Mouse (Mus musculus) forebrain, postnatal 0 days (tissue): ENCODE measurements at regions not wholly inside any gene's neighbourhood (a gene's known extent, or its start where the extent isn't known, plus 50 kb on each side); places are given as distances from the start of the nearest gene placed in this dataset.
A peak's percentile ranks its signal among the peaks of the same experiment; 100 is the strongest.

Experiments
- ATAC-seq: fragments of 200-750 bp; cut with Nextera tagmentation; 2 replicates; pipeline ENCODE4 v1.8.0; 2017; ENCODE audit warnings: mild to moderate bottlenecking, moderate library complexity
- DNase-seq: peaks from one replicate; pipeline ENCODE4 v3.0.0-alpha.2; 2015
- H3K27ac ChIP-seq: fragments of 300-500 bp; sonication (generic); 2 replicates; pipeline ENCODE4 v1.5.1; 2014; ENCODE audit warnings: low read depth, mild to moderate bottlenecking, antibody characterized with exemption, low read length, moderate library complexity, mixed read lengths
- H3K27me3 ChIP-seq: fragments of 300-500 bp; sonication (generic); 2 replicates; pipeline ENCODE4 v1.6.1; 2014; ENCODE audit warnings: mild to moderate bottlenecking, low read length, mixed read lengths; ENCODE audit not compliant: insufficient read depth
- H3K36me3 ChIP-seq: fragments of 300-500 bp; sonication (generic); 2 replicates; pipeline ENCODE4 v1.6.1; 2014; ENCODE audit warnings: mild to moderate bottlenecking, moderate library complexity; ENCODE audit not compliant: insufficient read depth
- H3K4me1 ChIP-seq: fragments of 300-500 bp; sonication (generic); 2 replicates; pipeline ENCODE4 v1.6.1; 2014; ENCODE audit warnings: antibody characterized with exemption; ENCODE audit not compliant: insufficient read depth
- H3K4me2 ChIP-seq: fragments of 300-500 bp; sonication (generic); 2 replicates; pipeline ENCODE4 v1.6.1; 2014; ENCODE audit warnings: low read depth, mild to moderate bottlenecking, moderate library complexity
- H3K4me3 ChIP-seq: fragments of 300-500 bp; sonication (generic); 2 replicates; pipeline ENCODE4 v1.5.1; 2014; ENCODE audit warnings: low read depth, low read length, mixed read lengths
- H3K9ac ChIP-seq: fragments of 300-500 bp; sonication (generic); 2 replicates; pipeline ENCODE4 v1.6.1; 2014; ENCODE audit warnings: mild to moderate bottlenecking
- H3K9me3 ChIP-seq: fragments of 300-500 bp; sonication (generic); 2 replicates; pipeline ENCODE4 v1.6.1; 2016; ENCODE audit warnings: low read length
- CTCF ChIP-seq: sonication (generic); IDR thresholded peaks from 2 replicates; pipeline ENCODE4 v1.5.1; 2016; ENCODE audit warnings: antibody characterized with exemption, control low read depth, low read depth
- WGBS: fragments of 180-500 bp; shearing (Covaris S2); extraction: QIAGEN DNeasy Blood & Tissue Kit; methylation state at CpG from one replicate; pipeline ENCODE4 v1.1.7; 2014; 5-methylcytosine and 5-hydroxymethylcytosine counted together

DNA sequence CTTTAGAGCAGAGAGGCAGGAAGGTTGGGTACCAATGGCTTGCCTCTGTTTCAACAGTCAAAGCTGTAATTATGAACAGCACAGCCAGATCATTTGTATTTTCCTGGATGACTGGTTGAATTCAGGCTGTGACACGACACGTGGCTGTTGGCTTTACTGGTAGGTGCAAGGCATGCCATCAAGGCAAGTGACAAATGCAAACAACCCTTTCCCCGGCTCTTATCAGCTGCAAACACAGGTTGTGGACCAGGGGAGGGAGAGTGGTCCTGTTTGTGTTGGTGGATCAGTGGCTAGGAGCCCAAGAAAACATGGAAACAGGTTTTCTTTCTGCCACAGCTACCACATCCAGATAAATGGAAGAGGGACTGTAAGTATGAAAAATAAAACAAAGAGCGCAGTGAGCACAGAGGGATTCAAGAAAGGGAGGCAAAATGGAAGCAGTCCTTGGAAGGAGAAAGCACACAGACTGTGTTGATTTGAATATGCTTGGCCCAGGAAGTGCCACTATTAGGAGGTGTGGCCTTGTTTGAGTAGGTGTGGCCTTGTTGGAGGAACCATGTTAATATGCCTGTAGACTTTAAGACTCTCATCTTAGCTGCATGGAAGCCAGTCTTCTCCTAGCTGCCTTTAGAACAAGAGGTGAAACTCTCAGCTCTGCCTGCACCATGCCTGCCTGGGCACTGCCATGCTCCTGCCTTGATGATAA, 396.8 kb downstream of the Nedd1 start:
- Histone ChIP-seq H3K27me3 (no peaks in the 10 kb centered on the region), H3K4me1 (no peaks in the 10 kb centered on the region), H3K27ac (no peak overlapping the region), H3K9me3 (no peaks in the 10 kb centered on the region), H3K4me2 (no peak overlapping the region), H3K9ac (no peak overlapping the region), H3K4me3 (no peak overlapping the region), H3K36me3 (no peaks in the 10 kb centered on the region)
- no peak for TF ChIP-seq CTCF
- 58% methylated on average over 4 of the region's 4 CpGs for WGBS
- DNase-seq: no peak
- peak; percentile 38; the same call in 1 of the 2 replicates for ATAC-seq

DNA sequence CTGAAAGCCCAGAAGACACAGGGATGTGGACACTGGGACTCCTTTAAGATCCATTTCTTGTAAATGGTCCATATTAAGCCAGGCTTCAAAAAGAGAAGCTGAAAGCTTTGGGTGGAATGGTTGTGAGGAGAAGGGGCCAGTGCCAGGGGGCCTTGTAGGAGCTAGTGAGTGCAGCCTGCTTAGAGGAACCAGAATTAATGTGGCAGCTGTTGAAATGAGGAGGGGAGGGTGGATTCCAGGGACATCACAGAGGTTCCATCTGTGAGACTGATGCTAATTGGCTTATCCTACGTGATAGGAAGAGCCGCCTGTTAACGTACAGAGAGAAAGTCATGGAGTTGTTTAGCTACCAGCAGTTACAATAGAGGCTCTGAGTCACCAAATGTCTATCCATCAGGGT, 407.6 kb downstream of the Nedd1 start:
- Histone ChIP-seq H3K9me3 (no peaks in the 10 kb centered on the region), H3K27ac (no peak overlapping the region), H3K9ac (no peak overlapping the region), H3K4me3 (no peak overlapping the region), H3K4me2 (no peak overlapping the region), H3K36me3 (no peaks in the 10 kb centered on the region), H3K4me1 (no peaks in the 10 kb centered on the region), H3K27me3 (no peaks in the 10 kb centered on the region)
- no peak for ATAC-seq
- 49% methylated on average over 3 of the region's 3 CpGs for WGBS
- no peak for DNase-seq
- TF ChIP-seq CTCF: no peak

DNA sequence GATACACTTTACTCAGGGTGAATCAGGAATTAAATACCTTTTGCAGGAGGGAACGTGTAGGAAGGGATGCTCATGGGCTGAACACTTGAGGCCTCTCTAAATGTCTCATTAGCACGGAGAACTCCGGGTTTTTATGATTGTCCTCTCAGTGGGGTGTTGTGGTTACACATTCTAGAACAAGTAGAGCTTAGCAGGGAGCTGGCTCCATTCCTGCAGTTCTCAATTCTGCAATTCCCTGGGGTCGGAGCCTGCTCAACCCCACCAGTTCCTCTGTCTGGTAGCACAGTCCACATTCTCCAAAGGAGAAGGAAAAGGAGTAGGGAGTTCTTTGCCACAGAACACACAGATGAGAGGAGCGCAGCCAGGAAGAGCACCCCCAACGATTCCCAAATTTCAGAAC, 409.9 kb downstream of the Nedd1 start:
- no peak for DNase-seq
- Histone ChIP-seq H3K9ac (no peak overlapping the region), H3K27me3 (no peaks in the 10 kb centered on the region), H3K36me3 (no peaks in the 10 kb centered on the region), H3K4me2 (no peak overlapping the region), H3K9me3 (no peaks in the 10 kb centered on the region), H3K4me3 (no peak overlapping the region), H3K4me1 (no peaks in the 10 kb centered on the region), H3K27ac (no peak overlapping the region)
- no peak for TF ChIP-seq CTCF
- 68% methylated on average over 6 of the region's 6 CpGs for WGBS
- ATAC-seq: no peak

DNA sequence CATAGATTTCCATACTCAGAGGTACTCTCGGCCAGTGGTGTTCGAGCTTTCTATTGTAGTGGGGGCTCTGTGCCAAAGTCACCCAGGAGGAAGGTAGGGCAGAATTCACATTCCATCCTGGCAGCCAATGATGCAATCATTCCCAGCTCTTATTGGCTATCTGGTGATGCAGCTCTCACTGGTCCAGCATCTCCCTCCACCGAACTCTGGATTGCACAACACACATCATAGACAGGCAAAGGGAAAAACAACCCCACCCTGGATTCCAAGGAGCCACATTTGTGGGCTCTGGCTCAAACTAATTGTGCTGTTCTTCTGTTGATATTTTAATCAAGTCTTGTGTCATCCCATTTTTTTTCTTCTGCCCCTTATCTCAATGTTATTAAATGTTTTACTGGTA, 413.6 kb downstream of the Nedd1 start:
- H3K9me3 ChIP-seq: no peaks in the 10 kb centered on the region
- 90% methylated on average over 3 of the region's 3 CpGs for WGBS
- TF ChIP-seq CTCF: no peak
- no peaks in the 10 kb centered on the region for H3K36me3 ChIP-seq
- no peaks in the 10 kb centered on the region for H3K27me3 ChIP-seq
- no peak overlapping the region for H3K27ac ChIP-seq
- H3K4me1 ChIP-seq: no peaks in the 10 kb centered on the region
- H3K4me3 ChIP-seq: no peak overlapping the region
- no peak overlapping the region for H3K9ac ChIP-seq
- DNase-seq: no peak
- no peak overlapping the region for H3K4me2 ChIP-seq
- ATAC-seq: no peak

DNA sequence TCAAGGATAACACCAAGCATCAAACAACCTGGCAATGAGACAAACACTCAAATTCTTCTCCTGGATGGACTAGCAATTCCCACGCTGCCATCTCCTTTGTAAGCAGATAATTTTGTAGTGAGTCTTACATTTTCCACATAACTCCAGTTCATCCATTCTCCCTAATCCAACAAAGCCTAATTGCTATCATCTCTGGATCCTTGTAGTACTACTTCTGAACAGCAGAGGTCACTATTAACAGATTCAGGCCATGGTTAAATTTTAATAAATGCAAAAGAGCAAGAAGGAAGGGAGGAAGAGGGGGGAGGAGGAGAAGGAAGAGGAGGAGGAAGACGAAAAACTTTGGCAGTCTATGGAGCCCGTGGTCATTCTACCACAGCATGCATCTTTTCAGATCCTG, 414.4 kb downstream of the Nedd1 start:
- Histone ChIP-seq H3K4me3 (no peak overlapping the region), H3K36me3 (no peaks in the 10 kb centered on the region), H3K27ac (no peak overlapping the region), H3K9ac (no peak overlapping the region), H3K9me3 (no peaks in the 10 kb centered on the region), H3K27me3 (no peaks in the 10 kb centered on the region), H3K4me2 (no peak overlapping the region), H3K4me1 (no peaks in the 10 kb centered on the region)
- DNase-seq (peak; percentile 69), ATAC-seq (no peak)
- WGBS: 20% methylated on average over 3 of the region's 3 CpGs
- peak; percentile 82 for TF ChIP-seq CTCF

DNA sequence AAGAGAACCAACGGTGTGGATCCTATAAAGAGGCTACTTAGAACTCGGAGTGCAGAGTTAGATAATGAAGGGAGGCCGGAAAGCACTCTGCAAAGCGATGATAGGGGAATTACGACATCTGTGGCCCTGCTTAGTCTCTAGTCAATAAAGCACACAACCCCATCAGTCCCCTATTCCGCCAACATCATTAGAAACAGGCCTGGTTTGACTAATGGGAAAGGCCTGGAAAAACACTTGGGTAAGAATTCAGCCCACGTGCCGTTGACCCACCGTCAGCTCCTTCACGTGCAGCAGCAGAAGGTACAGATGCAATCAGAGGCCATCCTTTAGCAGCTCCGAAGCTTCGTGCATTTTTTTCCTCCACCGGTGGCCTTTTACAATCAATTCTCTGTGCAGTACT, 423.5 kb downstream of the Nedd1 start:
- 86% methylated on average over 13 of the region's 13 CpGs for WGBS
- ATAC-seq (no peak), DNase-seq (no peak)
- no peaks in the 10 kb centered on the region for H3K36me3 ChIP-seq
- no peak overlapping the region for H3K9ac ChIP-seq
- TF ChIP-seq CTCF: no peak
- H3K4me3 ChIP-seq: no peak overlapping the region
- H3K4me1 ChIP-seq: no peaks in the 10 kb centered on the region; the same call in 1 of the 2 replicates
- no peaks in the 10 kb centered on the region for H3K9me3 ChIP-seq
- no peak overlapping the region for H3K27ac ChIP-seq
- H3K4me2 ChIP-seq: no peak overlapping the region
- no peaks in the 10 kb centered on the region for H3K27me3 ChIP-seq

DNA sequence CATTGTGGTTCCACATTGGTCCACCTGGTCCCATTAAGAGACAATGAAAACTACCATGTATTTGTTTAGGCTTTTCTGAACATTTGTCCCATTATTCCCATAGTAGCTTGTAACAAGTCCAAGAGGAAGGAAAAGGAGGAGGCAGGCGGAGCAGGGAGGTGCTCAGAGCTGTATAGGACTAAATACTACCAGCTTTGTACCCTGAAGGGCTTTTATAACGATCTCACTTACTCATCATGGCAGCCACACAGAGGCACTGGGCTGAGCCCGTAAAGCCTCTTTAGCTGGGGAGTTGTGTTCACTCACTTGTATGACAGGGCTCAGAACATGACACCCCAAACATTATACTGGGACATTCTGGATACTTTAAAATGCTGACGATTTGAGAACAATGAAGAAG, 425.4 kb downstream of the Nedd1 start:
- DNase-seq: no peak
- WGBS: 35% methylated on average over 4 of the region's 4 CpGs
- ATAC-seq: no peak
- TF ChIP-seq CTCF: no peak
- Histone ChIP-seq H3K36me3 (no peaks in the 10 kb centered on the region), H3K9ac (no peak overlapping the region), H3K4me2 (no peak overlapping the region; the same call in 1 of the 2 replicates), H3K27ac (no peak overlapping the region), H3K9me3 (no peaks in the 10 kb centered on the region), H3K4me3 (no peak overlapping the region), H3K27me3 (no peaks in the 10 kb centered on the region), H3K4me1 (no peaks in the 10 kb centered on the region; the same call in 1 of the 2 replicates)
